ENCODE assay signal across 18 mouse cellular contexts in the genomic region with DNA sequence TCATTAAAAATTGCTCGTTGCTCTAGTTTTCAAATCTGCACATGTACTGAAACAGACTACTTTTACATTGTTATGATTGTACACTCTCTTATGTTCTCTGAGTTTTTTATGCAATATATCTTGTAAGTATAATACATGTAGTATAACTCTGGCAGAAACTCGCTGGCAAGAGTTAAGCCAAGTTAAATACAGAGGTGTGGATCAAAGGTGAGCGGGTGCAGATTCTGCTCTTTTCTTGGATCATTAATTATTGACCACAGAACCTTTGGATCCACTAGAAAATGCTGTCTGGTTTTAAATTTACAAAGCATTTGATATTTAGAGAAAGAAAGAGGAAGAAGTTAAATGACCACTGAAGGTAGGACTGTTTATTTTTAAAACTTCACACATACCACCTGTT. TPM values are rescaled to one million over a fixed set of nuclear protein-coding genes. Genes with fewer than 3 reads are reported as not detected.
"Had no signal": no experiment of that assay in that cellular context is flagged by ENCODE, and none has a peak within 500 bp of the region (broad histone marks: within the 10 kb centered on the region; RNA-seq: fewer than 3 reads in every experiment).

No protein-coding gene starts in this region.

- H3K27ac ChIP-seq: hindbrain, embryonic 14.5 days; limb, embryonic 12.5 days; liver, embryonic 14.5 days; midbrain, embryonic 13.5 days; neural tube, embryonic 15.5 days; stomach, postnatal 0 days had no signal

- DNase-seq: liver; lung, adult 2 months; right cerebral cortex, adult 18-20 months; right cerebral cortex, postnatal 25 days; thymus, adult 18-20 months; thymus, postnatal 14 days had no signal

- H3K4me2 ChIP-seq: hindbrain, embryonic 14.5 days; limb, embryonic 12.5 days; midbrain, embryonic 13.5 days; neural tube, embryonic 15.5 days had no signal

- H3K4me1 ChIP-seq: midbrain, embryonic 13.5 days; neural tube, embryonic 15.5 days had no signal

- H3K36me3 ChIP-seq: midbrain, embryonic 13.5 days; neural tube, embryonic 15.5 days had no signal

- H3K9me3 ChIP-seq: limb, embryonic 12.5 days; midbrain, embryonic 13.5 days; neural tube, embryonic 15.5 days had no signal

- H3K9ac ChIP-seq: hindbrain, embryonic 14.5 days; limb, embryonic 12.5 days; liver, embryonic 14.5 days; midbrain, embryonic 13.5 days; neural tube, embryonic 15.5 days had no signal

- H3K27me3 ChIP-seq: limb, embryonic 12.5 days; midbrain, embryonic 13.5 days; neural tube, embryonic 15.5 days had no signal

- H3K4me3 ChIP-seq: limb, embryonic 12.5 days; midbrain, embryonic 13.5 days; myocyte; neural tube, embryonic 15.5 days had no signal

- ATAC-seq: midbrain, embryonic 13.5 days had no signal

RNA-seq across cellular contexts. Expression of a gene that starts 55.9 kb away (rescaled TPM):
- total RNA-seq: left cerebral cortex, postnatal 36 days; megakaryocyte progenitor cell, adult 5-6 weeks had no signal
- polyA plus RNA-seq: liver, embryonic 14.5 days; lung, adult 2 months; lung, postnatal 0 days; myocyte; small intestine, adult 2 months; stomach, postnatal 0 days; urinary bladder, adult 2 months had no signal
